Mouse (Mus musculus) ES-E14 (cell line): ENCODE results near the gene Polr2h.

Experiments
- CHD2 ChIP-seq: IDR thresholded peaks from 2 replicates; pipeline ENCODE4 v1.6.1; 2014; ENCODE audit warnings: mild to moderate bottlenecking, low read depth, low read length, inconsistent platforms
- HCFC1 ChIP-seq: IDR thresholded peaks from 2 replicates; pipeline ENCODE4 v1.6.1; 2012; ENCODE audit warnings: low read length, inconsistent platforms, borderline replicate concordance; ENCODE audit not compliant: insufficient read depth
- MAFK ChIP-seq: IDR thresholded peaks from 2 replicates; pipeline ENCODE4 v1.6.1; 2014; ENCODE audit warnings: mild to moderate bottlenecking, low read depth, low read length, inconsistent platforms; ENCODE audit not compliant: insufficient read depth
- ZC3H11A ChIP-seq: IDR thresholded peaks from 2 replicates; pipeline ENCODE4 v1.6.1; 2012; ENCODE audit warnings: low read depth, mild to moderate bottlenecking, inconsistent platforms, low read length, borderline replicate concordance

DNA sequence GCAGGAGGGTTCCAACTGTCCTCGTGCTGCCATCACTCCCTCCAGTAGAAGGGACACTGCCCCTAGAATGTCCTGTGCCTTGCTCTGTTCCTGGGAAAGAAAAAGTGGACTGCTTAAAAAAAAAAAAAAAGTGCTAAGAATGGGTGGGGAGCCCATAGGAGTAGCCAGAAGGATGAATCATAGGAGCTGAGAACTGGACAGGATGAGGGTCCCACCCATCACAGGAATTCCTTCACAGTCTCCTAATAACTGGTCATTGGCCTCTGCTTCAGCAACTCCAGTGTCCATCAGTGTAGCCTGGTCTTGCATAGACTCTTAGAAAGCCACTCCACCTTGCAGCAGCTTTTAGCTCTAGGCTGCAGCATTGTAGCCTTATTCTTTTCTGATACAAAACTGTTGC lies 8.9 kb downstream of the Polr2h start:
- TF ChIP-seq HCFC1 (no peak), ZC3H11A (no peak), CHD2 (no peak), MAFK (no peak)
